Mouse (Mus musculus): ENCODE measurements around the gene Cyp2t4. TPM values are rescaled to one million over a fixed set of nuclear protein-coding genes. Genes with fewer than 3 reads are reported as not detected.
A peak's percentile ranks its signal among the peaks of the same experiment; 100 is the strongest.

The Cyp2t4 gene
- polyA plus RNA-seq, 1 experiment = not detected

DNA sequence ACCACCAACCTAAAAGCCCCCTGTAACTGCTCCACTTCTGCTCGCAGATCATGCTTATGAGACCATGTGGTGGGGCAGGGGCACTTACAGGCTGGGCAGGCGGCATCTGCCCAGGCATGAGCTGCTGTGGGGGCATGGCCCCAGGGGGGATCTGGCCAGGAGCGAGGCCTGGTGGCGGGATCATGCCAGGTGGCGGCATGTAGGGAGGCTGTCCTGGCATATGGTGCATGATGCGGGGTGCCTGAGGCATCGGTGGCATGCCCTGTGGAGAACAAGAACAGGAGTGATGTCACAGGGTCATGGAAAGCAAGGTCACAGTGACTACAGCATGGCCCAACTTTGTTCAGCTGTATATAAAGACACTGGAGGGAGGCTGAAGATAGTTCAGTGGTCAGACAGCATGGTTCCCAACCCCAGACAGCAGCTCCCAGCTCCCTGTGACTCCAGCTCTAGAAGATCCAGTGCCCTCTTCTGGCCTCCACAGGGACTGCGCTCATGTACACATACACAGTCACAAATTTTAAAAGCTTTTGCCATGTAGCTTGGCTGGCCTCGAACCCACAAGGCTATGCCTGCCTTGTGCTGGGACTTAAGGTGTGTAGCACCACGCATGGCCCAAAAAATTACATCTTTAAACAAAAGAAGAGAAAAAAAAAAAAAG is 35.9 kb downstream of the Cyp2t4 start:
- Histone ChIP-seq H3K4me3 (replicated peaks) (no peak overlapping the region), H3K27me3 (ENCODE audit: control insufficient read depth) (no peaks in the 10 kb centered on the region), H3K36me3 (ENCODE audit: control insufficient read depth) (peaks cover 96% of the 10 kb centered on the region), H3K9me3 (ENCODE audit: control insufficient read depth, low read length) (peaks cover 3% of the 10 kb centered on the region), H3K4me1 (ENCODE audit: control insufficient read depth) (peaks cover 14% of the 10 kb centered on the region)
- TF ChIP-seq GATA1 (IDR thresholded peaks at IDR 0.05; ENCODE audit: low read length) = no peak
- TF ChIP-seq TAL1 (IDR thresholded peaks at IDR 0.05; ENCODE audit: low read length) = no peak

DNA sequence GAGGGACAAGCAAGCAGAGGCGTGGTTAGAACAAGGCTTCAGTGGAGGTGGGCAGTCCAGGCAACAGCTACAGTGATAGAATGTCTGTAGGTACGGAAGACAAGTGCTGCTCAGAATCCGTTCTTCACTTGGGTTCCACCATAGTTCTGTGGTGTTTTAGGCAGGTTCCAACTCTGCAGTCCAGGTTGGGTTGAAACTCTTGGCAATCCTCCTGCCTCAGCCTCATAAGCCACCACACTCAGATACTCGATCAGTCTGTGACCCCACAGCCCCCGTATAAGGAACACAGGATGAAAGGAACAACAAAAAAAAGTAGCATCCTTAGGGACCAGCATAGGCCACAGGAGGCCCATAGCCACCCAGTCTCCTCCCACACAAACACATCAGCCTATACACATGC is 38.9 kb downstream of the Cyp2t4 start:
- TF ChIP-seq TAL1 (IDR thresholded peaks at IDR 0.05; ENCODE audit: low read length) (no peak), GATA1 (IDR thresholded peaks at IDR 0.05; ENCODE audit: low read length) (no peak)
- no peak overlapping the region for H3K4me3 ChIP-seq (replicated peaks)
- peaks cover 41% of the 10 kb centered on the region for H3K4me1 ChIP-seq (ENCODE audit: control insufficient read depth)
- peaks cover 3% of the 10 kb centered on the region for H3K9me3 ChIP-seq (ENCODE audit: control insufficient read depth, low read length)
- no peaks in the 10 kb centered on the region for H3K27me3 ChIP-seq (ENCODE audit: control insufficient read depth)
- peaks cover 68% of the 10 kb centered on the region for H3K36me3 ChIP-seq (ENCODE audit: control insufficient read depth)

DNA sequence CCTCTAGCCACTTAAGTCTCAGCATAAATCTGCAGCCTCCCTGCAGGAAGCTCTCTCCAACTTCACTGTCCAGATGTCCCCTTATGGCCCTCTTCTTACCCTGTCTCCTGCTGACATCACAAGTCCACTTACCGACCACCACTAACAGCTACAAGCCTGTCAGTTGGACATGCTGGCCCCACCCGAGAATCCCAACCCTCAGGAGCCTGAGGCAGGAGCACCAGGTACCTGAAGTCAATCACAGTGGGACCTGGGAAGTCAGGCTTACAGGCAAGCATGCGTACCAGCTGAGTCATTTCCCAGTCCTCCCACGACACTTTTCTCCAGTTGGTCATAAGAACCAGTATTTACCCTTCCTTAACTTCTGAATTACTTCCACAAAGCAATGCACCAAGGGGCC is 40.2 kb downstream of the Cyp2t4 start:
- Histone ChIP-seq H3K27me3 (ENCODE audit: control insufficient read depth) (no peaks in the 10 kb centered on the region), H3K4me3 (replicated peaks) (no peak overlapping the region), H3K9me3 (ENCODE audit: control insufficient read depth, low read length) (peaks cover 3% of the 10 kb centered on the region), H3K36me3 (ENCODE audit: control insufficient read depth) (peaks cover 60% of the 10 kb centered on the region), H3K4me1 (ENCODE audit: control insufficient read depth) (peaks cover 41% of the 10 kb centered on the region)
- TF ChIP-seq GATA1 (IDR thresholded peaks at IDR 0.05; ENCODE audit: low read length) = no peak

DNA sequence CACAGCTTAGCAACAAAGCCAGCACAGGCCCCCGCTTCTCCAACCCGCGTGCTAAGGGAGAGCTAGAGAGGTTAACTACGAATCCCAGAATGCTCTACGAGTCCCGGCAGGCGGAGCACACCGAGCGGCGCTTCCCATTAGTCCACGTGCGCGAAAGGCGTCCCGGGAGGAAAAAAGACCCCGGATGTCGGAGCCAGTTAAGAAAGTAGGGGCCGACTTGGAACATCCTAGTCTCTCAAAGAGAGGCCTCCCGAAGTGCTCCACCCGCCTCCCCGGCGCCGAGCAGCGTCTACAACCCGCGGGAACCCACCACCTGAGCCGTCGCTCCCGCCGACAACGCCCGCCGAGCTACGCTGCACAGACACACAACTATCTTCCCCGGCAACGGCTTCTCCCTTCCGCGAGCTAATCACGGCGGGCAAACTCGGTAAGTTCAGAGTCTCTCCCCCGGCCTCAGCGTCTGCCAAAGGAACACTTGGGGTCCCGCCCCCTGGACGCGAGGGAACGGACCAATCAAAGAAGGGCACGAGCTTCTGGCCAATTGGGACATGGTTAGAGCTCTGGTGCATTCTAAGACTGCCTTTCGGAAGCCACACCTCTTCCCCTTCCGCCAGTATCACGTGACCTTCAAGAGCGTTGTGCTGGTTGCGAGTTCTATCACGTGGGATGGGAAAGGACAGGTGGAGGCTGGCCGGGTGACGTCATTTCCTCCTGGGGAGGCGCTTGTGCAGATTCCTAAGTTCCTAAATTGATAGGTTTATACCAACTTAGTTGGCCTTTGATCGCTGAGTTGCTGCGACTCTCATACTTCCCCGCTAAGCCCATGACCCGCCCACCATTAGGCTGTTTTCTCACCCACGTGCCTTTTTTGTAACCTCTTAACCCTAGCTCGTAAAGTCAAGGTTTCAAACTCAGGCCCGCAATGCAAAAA is 42.4 kb downstream of the Cyp2t4 start, which contains the start of the genes BC024978 and Snrpa:
Gene BC024978, plus strand, starts transcription at position 101 of the 931 bp plus-strand sequence.
Gene Snrpa, minus strand, starts transcription at position 591 of the 931 bp plus-strand sequence.
- Histone ChIP-seq H3K9me3 (ENCODE audit: control insufficient read depth, low read length) (no peaks in the 10 kb centered on the region), H3K4me1 (ENCODE audit: control insufficient read depth) (peaks cover 40% of the 10 kb centered on the region), H3K36me3 (ENCODE audit: control insufficient read depth) (peaks cover 43% of the 10 kb centered on the region), H3K4me3 (replicated peaks) (peak within 1 kb of the TSS; percentile 95), H3K27me3 (ENCODE audit: control insufficient read depth) (no peaks in the 10 kb centered on the region)
- no peak for TF ChIP-seq GATA1 (IDR thresholded peaks at IDR 0.05; ENCODE audit: low read length)
- no peak for TF ChIP-seq TAL1 (IDR thresholded peaks at IDR 0.05; ENCODE audit: low read length)

DNA sequence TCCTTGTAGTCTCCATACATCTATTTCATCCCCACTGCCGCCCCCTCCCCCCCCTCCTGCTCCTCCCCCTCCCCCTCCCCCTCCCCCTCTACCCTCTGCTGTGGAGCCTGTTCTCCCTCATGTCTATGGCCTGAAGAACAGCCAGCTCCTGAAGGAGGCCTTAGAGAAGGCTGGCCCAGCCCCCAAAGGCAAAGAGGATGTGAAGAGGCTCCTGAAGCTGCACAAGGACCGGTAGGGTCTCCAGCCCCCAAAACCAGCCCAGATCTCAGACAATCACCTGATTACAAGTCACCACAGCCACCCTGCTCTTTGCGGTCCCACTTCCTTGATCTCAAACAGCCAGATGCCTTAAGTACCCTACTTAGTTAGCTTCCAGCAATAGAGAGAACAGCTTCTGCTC is 43.6 kb downstream of the Cyp2t4 start:
- Histone ChIP-seq H3K4me3 (replicated peaks) (no peak overlapping the region), H3K36me3 (ENCODE audit: control insufficient read depth) (peaks cover 34% of the 10 kb centered on the region)
- TF ChIP-seq TAL1 (IDR thresholded peaks at IDR 0.05; ENCODE audit: low read length) (no peak), GATA1 (IDR thresholded peaks at IDR 0.05; ENCODE audit: low read length) (no peak)

DNA sequence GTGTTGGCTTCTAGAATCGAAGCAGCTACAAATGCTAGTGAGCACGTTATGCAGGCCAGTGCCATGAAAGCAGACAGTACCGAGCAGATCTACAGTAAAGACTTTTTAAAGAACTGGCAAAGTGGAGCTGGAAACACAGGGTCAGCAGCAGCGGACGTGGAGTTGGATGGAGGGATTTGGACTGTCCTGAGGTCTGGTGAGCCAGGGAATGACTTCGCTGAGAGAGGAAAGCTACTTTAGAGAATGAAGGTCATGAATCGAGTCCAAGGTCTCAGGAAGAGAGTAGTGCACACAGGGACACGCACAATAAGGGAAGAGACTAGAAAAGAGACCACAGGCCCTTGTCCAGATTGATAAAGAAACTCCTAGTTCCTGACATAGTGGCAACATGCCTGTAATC is 44.1 kb downstream of the Cyp2t4 start:
- H3K36me3 ChIP-seq (ENCODE audit: control insufficient read depth) = peaks cover 34% of the 10 kb centered on the region
- no peak overlapping the region for H3K4me3 ChIP-seq (replicated peaks)
- no peaks in the 10 kb centered on the region for H3K27me3 ChIP-seq (ENCODE audit: control insufficient read depth)
- H3K9me3 ChIP-seq (ENCODE audit: control insufficient read depth, low read length) = no peaks in the 10 kb centered on the region
- TF ChIP-seq TAL1 (IDR thresholded peaks at IDR 0.05; ENCODE audit: low read length) (no peak), GATA1 (IDR thresholded peaks at IDR 0.05; ENCODE audit: low read length) (no peak)
- H3K4me1 ChIP-seq (ENCODE audit: control insufficient read depth) = peaks cover 35% of the 10 kb centered on the region

More for the DNA sequence above, 43.6 kb downstream of the Cyp2t4 start:
- Histone ChIP-seq H3K9me3 (ENCODE audit: control insufficient read depth, low read length) (no peaks in the 10 kb centered on the region), H3K4me1 (ENCODE audit: control insufficient read depth) (peaks cover 40% of the 10 kb centered on the region), H3K27me3 (ENCODE audit: control insufficient read depth) (no peaks in the 10 kb centered on the region)

DNA sequence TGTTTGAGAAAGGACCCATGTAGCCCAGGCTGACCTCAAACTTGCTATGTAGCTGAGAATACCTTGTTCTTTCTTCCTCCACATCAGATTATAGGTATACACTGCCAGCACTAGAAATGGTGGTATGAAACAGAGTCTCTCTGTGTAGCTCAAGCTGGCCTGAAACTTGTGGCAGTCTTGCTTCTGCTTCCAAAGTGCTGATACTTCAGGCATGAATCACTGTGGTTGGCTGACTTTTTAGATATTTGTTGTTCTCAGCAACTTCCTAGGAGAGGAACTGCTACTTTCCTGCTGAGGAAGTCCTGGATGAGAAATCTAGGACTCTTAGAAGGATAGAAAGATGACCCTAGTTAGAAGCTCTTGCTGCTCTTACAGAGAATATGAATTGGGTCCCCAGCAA is 44.8 kb downstream of the Cyp2t4 start:
- TF ChIP-seq TAL1 (IDR thresholded peaks at IDR 0.05; ENCODE audit: low read length) (no peak), GATA1 (IDR thresholded peaks at IDR 0.05; ENCODE audit: low read length) (no peak)
- Histone ChIP-seq H3K36me3 (ENCODE audit: control insufficient read depth) (peaks cover 32% of the 10 kb centered on the region), H3K4me3 (replicated peaks) (no peak overlapping the region), H3K27me3 (ENCODE audit: control insufficient read depth) (no peaks in the 10 kb centered on the region), H3K4me1 (ENCODE audit: control insufficient read depth) (peaks cover 35% of the 10 kb centered on the region), H3K9me3 (ENCODE audit: control insufficient read depth, low read length) (no peaks in the 10 kb centered on the region)

DNA sequence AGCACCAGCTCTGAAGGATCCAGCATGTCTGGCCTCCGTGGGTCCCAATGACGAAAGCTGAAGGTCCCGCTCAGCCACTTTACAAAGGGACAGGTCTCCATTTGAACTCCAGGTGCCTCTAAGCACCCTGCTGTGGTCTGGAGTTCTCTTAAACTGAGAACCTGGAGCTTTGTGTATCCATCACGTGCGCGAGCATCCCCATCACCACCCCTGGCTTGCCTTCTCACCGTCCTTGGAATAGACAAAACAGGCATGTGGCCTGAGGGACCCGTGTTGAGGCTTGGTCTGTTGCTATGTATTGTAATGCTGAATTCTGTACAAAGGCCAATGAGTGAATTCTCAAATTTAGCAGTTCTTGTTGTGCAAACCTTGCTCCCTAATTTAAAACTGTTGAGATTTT is 45.3 kb downstream of the Cyp2t4 start:
- Histone ChIP-seq H3K27me3 (ENCODE audit: control insufficient read depth) (no peaks in the 10 kb centered on the region), H3K4me1 (ENCODE audit: control insufficient read depth) (peaks cover 31% of the 10 kb centered on the region), H3K4me3 (replicated peaks) (no peak overlapping the region), H3K36me3 (ENCODE audit: control insufficient read depth) (peaks cover 32% of the 10 kb centered on the region), H3K9me3 (ENCODE audit: control insufficient read depth, low read length) (no peaks in the 10 kb centered on the region)
- TF ChIP-seq GATA1 (IDR thresholded peaks at IDR 0.05; ENCODE audit: low read length) = no peak
- no peak for TF ChIP-seq TAL1 (IDR thresholded peaks at IDR 0.05; ENCODE audit: low read length)

All from erythroblast, embryonic 14.5 days (primary cell).